Mouse (Mus musculus): ENCODE measurements at regions not wholly inside any gene's neighbourhood (a gene's known extent, or its start where the extent isn't known, plus 50 kb on each side); places are given as distances from the start of the nearest gene placed in this dataset.

DNA sequence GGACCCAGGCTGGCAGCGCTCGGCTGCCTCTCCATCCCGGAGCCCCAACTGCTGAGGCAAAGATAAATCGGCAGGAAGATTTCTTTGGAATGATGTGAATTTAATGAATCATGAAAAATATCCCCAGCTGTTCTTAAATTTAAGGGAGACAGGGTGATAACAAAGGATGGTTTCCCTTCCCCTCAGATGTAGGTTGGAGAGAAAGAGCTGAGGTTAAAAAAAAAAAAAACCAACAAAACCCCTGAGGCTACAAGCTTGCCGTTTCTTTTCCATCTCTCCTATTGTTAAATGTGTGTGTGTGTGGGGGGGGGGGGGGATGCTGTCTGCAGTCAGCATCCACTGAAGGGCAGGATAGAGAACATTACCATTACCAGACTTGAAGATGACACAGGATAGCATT lies 111.9 kb upstream of the Smyd2 start:
- no peak for TF ChIP-seq GATA4 (IDR thresholded peaks at IDR 0.05; ENCODE audit: insufficient replicate concordance, low read length)

DNA sequence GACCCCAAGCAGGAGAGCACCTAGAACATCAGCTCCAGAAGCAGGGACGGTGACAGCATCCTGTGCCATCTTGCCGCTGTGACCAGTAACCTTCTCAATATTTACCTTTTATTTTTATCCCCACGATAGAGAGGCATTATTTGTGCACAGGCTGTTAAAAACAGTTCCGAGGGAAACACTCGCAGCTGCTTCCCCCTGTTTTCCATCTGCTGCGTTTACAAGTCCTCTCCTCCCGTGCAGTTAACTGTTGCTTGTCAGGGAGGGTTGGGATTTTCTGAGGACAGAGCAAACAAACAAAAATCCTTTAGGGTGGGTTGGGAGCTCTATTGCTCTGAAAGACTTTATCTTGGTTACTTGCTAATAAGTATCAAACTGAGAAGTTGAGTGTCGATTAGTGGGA lies 105.4 kb upstream of the Smyd2 start:
- no peak for TF ChIP-seq GATA4 (IDR thresholded peaks at IDR 0.05; ENCODE audit: insufficient replicate concordance, low read length)

DNA sequence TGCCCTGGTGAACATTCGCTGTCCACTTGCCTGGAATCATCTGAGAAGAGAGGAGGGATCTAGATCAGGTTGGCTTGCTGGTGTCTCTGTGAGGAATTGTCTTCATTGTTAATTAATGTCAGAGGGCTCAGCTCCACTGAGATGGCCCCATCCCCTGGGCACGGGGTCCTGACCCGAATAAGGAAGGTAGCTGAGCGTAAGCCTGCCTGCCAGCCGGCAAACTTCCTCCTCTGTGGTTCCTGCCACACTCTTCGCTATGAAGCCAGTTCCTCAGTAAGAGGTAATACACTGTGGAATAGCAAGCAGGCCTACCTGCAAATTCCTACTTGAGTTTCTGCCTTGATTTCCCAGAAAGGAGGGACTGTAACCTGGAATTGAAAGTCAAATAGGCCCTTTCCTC lies 87.3 kb upstream of the Smyd2 start:
- no peak for TF ChIP-seq GATA4 (IDR thresholded peaks at IDR 0.05; ENCODE audit: insufficient replicate concordance, low read length)

DNA sequence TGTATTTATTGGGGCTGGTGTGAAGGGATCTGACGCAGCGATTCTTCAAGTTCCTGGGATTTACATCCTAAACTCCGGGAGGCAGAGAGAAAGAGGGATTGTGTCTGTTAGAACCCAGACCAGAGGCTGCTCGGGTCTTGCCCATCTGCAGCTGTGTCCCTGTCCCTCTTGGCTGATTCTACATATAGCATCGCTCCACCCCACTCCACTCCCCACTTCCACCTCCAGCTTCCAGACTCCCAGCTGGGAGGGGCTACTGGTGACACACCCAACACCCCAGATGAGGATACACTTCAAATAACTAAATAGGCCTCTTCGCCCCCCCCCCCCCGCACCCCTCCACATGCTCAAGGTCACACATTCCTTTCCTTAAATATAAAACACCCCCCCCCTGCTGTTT lies 85.1 kb upstream of the Smyd2 start:
- no peak for TF ChIP-seq GATA4 (IDR thresholded peaks at IDR 0.05; ENCODE audit: insufficient replicate concordance, low read length)

- TF ChIP-seq GATA4 (IDR thresholded peaks at IDR 0.05; ENCODE audit: insufficient replicate concordance, low read length), result no peak
Measured at GRCm38 (mm10) chr1:190001084-190001483, 78.9 kb upstream of the Smyd2 start.

- no peak for TF ChIP-seq GATA4 (IDR thresholded peaks at IDR 0.05; ENCODE audit: insufficient replicate concordance, low read length)
Measured at GRCm38 (mm10) chr1:189993706-189994105, 71.5 kb upstream of the Smyd2 start.

- TF ChIP-seq GATA4 (IDR thresholded peaks at IDR 0.05; ENCODE audit: insufficient replicate concordance, low read length), result no peak
Measured at GRCm38 (mm10) chr1:189993221-189993620, 71.1 kb upstream of the Smyd2 start.

DNA sequence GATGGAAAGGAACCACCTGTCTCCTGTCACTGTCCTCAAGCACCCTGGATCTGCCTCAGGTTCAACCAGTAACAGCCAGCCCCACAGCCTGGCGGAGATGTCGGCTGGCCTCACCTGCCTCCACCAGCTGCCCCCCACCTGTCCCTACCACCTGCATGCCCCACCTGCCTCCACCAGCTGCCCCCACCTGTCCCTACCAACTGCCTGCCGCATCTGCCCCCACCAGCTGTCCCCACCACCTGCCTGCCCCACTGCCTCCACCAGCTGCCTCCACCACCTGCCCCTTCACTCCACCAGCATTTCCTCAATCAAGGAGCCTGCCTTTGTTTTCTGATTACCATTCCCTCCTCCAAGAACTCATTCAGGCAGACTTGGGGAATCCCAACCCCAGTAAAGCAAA lies 68.9 kb upstream of the Smyd2 start:
- no peak for TF ChIP-seq GATA4 (IDR thresholded peaks at IDR 0.05; ENCODE audit: insufficient replicate concordance, low read length)

- no peak for TF ChIP-seq GATA4 (IDR thresholded peaks at IDR 0.05; ENCODE audit: insufficient replicate concordance, low read length)
Measured at GRCm38 (mm10) chr1:189990046-189990622, 68.0 kb upstream of the Smyd2 start.

- no peak for TF ChIP-seq GATA4 (IDR thresholded peaks at IDR 0.05; ENCODE audit: insufficient replicate concordance, low read length)
Measured at GRCm38 (mm10) chr1:189989376-189989775, 67.2 kb upstream of the Smyd2 start.

DNA sequence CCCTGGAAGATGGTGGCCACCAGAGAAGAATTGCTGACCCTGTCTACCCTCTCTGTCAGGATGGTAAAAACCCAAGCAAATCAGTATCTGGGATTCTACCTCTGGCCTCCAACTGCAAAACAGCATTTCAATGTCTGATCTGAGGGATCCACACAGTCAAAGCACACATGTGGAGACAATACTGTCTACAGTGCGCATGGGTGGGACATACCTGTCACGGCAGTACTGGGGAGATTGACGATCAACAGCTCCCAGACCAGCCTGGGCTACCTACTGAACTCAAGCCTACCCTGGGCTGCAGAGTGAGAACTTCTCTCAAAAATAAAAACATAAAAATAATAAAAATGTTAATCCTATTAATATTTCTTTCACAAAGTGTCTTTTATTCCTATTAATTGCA lies 66.7 kb upstream of the Smyd2 start:
- TF ChIP-seq GATA4 (IDR thresholded peaks at IDR 0.05; ENCODE audit: insufficient replicate concordance, low read length), result no peak

DNA sequence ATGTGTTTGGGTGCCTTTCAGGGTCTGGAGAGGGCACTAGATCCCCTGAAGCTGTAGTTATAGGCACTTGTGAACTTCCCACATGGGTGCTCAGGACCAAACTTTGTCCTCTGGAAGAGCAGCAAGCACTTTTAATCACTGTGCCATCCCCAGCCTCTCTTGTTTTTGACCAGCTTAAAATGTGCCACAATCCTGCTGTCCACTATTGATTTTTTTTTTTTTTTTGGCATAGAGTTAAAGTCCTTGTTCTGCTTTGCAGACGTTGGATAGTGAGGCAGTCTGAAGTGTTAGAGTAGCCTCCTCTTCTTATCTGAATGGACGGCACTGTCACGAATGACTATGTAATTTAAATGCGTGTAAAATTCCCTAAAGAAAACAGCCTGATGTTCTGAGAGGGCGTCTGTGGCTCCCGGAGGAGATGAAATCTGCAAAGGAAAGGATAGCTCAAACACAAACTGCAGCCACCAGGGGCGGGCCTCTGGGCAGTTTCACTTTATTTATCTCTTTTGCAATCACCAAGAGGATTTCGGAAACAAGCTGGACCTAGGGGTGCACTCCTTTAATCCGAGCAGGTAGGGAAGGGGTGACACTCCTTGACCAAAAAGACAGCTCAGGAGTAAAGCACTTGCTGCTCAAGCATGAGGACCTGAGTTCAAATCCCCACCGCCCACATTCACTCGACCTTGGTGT lies 63.5 kb upstream of the Smyd2 start:
- no peak for TF ChIP-seq GATA4 (IDR thresholded peaks at IDR 0.05; ENCODE audit: insufficient replicate concordance, low read length)

DNA sequence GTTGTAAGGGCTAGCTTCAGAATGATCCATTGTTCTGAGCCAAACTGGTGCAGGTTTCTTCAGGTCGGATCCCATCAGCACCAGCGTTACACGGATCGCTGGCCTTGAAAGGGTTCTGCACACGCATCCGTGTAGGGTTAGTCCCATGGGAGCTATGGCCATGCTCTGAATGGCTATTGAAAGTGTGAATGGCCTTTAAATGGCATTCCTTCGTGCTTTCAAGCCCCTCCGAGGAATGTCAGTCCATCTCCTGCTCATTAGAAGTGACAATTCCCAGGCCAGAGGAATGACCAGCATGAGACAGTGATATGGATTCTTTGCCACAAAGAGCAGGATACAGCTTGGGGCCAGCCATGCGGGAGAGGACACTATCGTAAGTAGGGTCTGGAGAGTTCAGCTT lies 56.1 kb upstream of the Smyd2 start:
- TF ChIP-seq GATA4 (IDR thresholded peaks at IDR 0.05; ENCODE audit: insufficient replicate concordance, low read length), result no peak

DNA sequence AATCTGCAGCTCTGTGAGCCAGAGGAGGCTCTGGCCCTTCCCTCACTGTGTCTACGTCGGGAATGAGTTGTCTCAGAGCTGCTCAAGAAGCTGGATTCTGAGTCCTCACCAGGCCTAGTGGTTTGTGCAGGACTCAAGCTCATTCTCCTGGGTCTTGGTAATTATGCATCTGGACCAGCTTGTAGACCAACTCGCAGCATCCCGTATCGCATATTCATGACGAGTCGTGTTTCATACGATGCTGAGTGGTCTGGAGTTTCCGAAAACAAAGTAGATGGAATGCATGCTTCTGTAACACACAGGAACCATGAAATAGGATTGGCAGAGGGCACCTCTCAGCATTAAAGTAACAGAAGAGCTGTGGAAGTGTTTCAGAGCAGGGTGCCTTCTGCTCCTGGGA lies 53.5 kb upstream of the Smyd2 start:
- TF ChIP-seq GATA4 (IDR thresholded peaks at IDR 0.05; ENCODE audit: insufficient replicate concordance, low read length), result no peak

GRCm38 (mm10) chr1:189972790-189973406 lies 50.7 kb upstream of the Smyd2 start:
- no peak for TF ChIP-seq GATA4 (IDR thresholded peaks at IDR 0.05; ENCODE audit: insufficient replicate concordance, low read length)

All from liver, adult (tissue).